Mouse (Mus musculus): ENCODE measurements around the gene Sh3d19.

- TF ChIP-seq SMC3 (IDR thresholded peaks at IDR 0.05; ENCODE audit: low read depth, low read length) (no peak), CTCF (conservative IDR thresholded peaks at IDR 0.05 in 1 of 2, IDR thresholded peaks at IDR 0.05 in 1 of 2; ENCODE audit: low read depth in 2 of 2, low read length in 2 of 2) (no peak), POLR2A (IDR thresholded peaks at IDR 0.05; ENCODE audit: low read depth, low read length) (no peak), MXI1 (IDR thresholded peaks at IDR 0.05; ENCODE audit: low read depth, low read length) (no peak), POLR2AphosphoS2 (IDR thresholded peaks at IDR 0.05; ENCODE audit: low read depth, low read length) (no peak), RAD21 (IDR thresholded peaks at IDR 0.05; ENCODE audit: low read depth, low read length) (no peak), ZNF384 (IDR thresholded peaks at IDR 0.05; ENCODE audit: low read depth, low read length) (no peak)
Measured at GRCm38 (mm10) chr3:86030566-86030965, 59.7 kb downstream of the Sh3d19 start.
